Mouse (Mus musculus) olfactory bulb, adult 2 months (tissue): Measurements from ENCODE around the gene Vtcn1.

ENCODE experiments used
- CTCF ChIP-seq: fragments of 200-500 bp; IDR thresholded peaks from 2 replicates; pipeline ENCODE4 v1.5.1; 2012; ENCODE audit warnings: low read depth, mild to moderate bottlenecking, low read length, moderate library complexity; ENCODE audit not compliant: insufficient read depth
- POLR2A ChIP-seq: fragments of 200-500 bp; IDR thresholded peaks from 2 replicates; pipeline ENCODE4 v1.6.1; 2012; ENCODE audit warnings: mild to moderate bottlenecking, low read depth, low read length, moderate library complexity; ENCODE audit not compliant: insufficient read depth

DNA sequence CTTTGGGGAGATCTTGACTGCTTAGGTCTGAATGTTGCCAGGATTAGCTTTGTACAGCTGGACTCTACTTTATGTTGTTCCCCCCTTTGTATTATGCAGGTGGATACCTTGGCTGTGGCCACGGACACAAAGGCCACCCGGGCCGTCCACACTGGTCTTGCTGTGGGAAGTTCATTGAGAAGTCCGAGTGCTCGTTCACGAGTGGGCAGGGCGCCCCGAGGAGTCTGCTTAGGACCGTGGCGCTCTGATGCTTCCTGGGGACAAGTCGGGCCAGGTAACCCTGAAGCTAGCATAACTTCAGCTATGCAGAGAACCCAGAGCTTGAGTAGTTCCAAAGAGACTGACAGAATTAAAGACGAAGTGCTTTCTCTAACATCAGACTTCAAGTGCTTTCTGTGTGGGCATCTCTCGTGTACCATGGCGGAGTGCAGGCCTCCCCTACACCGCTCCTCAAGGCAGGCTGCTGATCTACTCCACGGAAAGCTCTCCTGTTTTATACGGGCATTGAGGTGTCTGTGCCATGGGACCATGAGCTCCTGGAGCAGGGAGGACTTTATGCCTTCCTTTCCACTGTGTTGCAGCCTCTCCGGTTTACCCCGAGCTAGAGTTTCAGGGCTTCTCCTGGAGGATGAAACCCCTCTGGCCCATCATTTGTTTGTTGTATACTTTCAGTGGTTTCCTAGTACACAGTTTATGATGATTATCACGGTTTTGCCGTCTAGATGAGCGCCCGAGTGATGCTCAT lies 106.2 kb downstream of the Vtcn1 start:
- TF ChIP-seq CTCF (no peak), POLR2A (no peak)
